Mouse (Mus musculus) ES-E14 (cell line): ENCODE data around the gene Spag17. TPM values are rescaled to one million over a fixed set of nuclear protein-coding genes. Genes with fewer than 3 reads are reported as not detected.

ENCODE experiments used
- DNase-seq: peaks from one replicate; pipeline ENCODE4 v3.0.0-alpha.2; 2013; ENCODE audit warnings: low read depth, low spot score
- H3K27ac ChIP-seq: 2 replicates; pipeline ENCODE4 v1.5.1; 2012; ENCODE audit warnings: low read depth, mild to moderate bottlenecking, low read length, moderate library complexity, mixed read lengths; ENCODE audit not compliant: poor library complexity, insufficient read depth, severe bottlenecking
- H3K36me3 ChIP-seq: 2 replicates; pipeline ENCODE4 v1.6.1; 2012; ENCODE audit warnings: mild to moderate bottlenecking, low read length, moderate library complexity, mixed read lengths; ENCODE audit not compliant: control insufficient read depth, poor library complexity, insufficient read depth, severe bottlenecking
- H3K4me1 ChIP-seq, 2 experiments: fragments of 150-350 bp in 1 of 2; sonication (generic) in 1 of 2; 2 replicates each; pipeline ENCODE4 v1.6.1; 2012; ENCODE audit warnings: low read length in 2 of 2, mild to moderate bottlenecking in 1 of 2, mixed read lengths in 1 of 2; ENCODE audit not compliant: control insufficient read depth in 2 of 2, insufficient read depth in 2 of 2, poor library complexity in 1 of 2
- H3K4me3 ChIP-seq, 2 experiments: fragments of 150-350 bp in 1 of 2; sonication (generic) in 1 of 2; 2 replicates each; pipeline ENCODE4 v1.5.1; 2012; ENCODE audit warnings: low read length in 2 of 2, low read depth in 1 of 2, mild to moderate bottlenecking in 1 of 2, mixed read lengths in 1 of 2; ENCODE audit not compliant: insufficient read depth in 1 of 2, poor library complexity in 1 of 2, severe bottlenecking in 1 of 2
- H3K9ac ChIP-seq: 2 replicates; pipeline ENCODE4 v1.6.1; 2012; ENCODE audit warnings: low read depth, mild to moderate bottlenecking, low read length, mixed read lengths; ENCODE audit not compliant: poor library complexity, insufficient read depth, severe bottlenecking
- H3K9me3 ChIP-seq: fragments of 150-350 bp; sonication (generic); 2 replicates; pipeline ENCODE4 v1.6.1; 2012; ENCODE audit warnings: low read depth, mild to moderate bottlenecking, low read length; ENCODE audit not compliant: control insufficient read depth, insufficient read depth
- CHD2 ChIP-seq: IDR thresholded peaks from 2 replicates; pipeline ENCODE4 v1.6.1; 2014; ENCODE audit warnings: mild to moderate bottlenecking, low read depth, low read length, inconsistent platforms
- HCFC1 ChIP-seq: IDR thresholded peaks from 2 replicates; pipeline ENCODE4 v1.6.1; 2012; ENCODE audit warnings: low read length, inconsistent platforms, borderline replicate concordance; ENCODE audit not compliant: insufficient read depth
- MAFK ChIP-seq: IDR thresholded peaks from 2 replicates; pipeline ENCODE4 v1.6.1; 2014; ENCODE audit warnings: mild to moderate bottlenecking, low read depth, low read length, inconsistent platforms; ENCODE audit not compliant: insufficient read depth
- ZC3H11A ChIP-seq: IDR thresholded peaks from 2 replicates; pipeline ENCODE4 v1.6.1; 2012; ENCODE audit warnings: low read depth, mild to moderate bottlenecking, inconsistent platforms, low read length, borderline replicate concordance
- ZNF384 ChIP-seq: IDR thresholded peaks from 2 replicates; pipeline ENCODE4 v1.6.1; 2012; ENCODE audit warnings: low read depth, low read length, inconsistent platforms
- in situ Hi-C, 2 experiments: fragments of 600-800 bp; cut with MboI; formaldehyde crosslinking; loops; one replicate each; pipeline ENCODE4 v1.15.1; 2025; ENCODE audit warnings: low sequenced_read_pairs in 2 of 2, inconsistent platforms in 1 of 2; ENCODE audit not compliant: unreplicated experiment in 2 of 2
- total RNA-seq: library from RNA; depleted of rRNA; stranded (reverse); fragments of 300-350 nt; gene quantifications from 2 replicates; pipeline ENCODE4 v1.2.3, GENCODE M21; 2012

The Spag17 gene
- total RNA-seq, 1 experiment, result 0.04 TPM

DNA sequence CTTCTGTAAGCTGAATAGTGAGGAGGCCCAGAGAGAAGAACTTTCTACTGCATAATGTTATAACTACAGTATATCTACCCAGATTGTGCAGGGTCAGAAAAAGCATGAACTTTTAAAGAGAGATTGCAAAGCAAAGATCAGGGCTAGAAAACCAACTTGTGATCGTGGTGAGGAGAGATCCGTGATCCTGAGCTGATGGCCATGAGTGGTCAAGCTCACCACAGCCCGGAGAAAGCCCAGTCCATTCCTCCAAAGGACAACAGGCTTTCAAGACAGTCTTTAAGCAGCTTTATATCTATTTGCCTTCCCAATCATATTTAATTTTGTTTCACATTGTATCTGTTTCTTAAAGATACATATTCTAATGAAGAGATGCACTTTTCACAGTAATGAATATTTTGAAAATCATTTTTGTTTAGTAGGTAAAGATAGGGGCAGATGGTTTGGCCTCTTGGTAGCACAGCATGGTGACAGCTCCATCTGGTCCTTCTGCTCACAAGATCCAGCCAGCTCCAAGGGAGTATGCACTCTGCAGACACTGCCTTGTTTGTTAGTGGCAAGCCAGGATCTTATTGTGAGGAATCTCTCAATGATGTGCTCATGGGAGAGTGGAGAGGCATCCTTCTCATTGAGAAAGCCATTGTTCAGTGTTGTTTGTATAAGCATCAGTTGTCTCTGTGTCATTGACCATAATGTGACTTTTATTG lies 217.3 kb downstream of the Spag17 start:
- DNase-seq, result no peak
- Histone ChIP-seq H3K9ac (no peak overlapping the region), H3K4me3 (no peak overlapping the region), H3K4me1 (no peaks in the 10 kb centered on the region), H3K27ac (no peak overlapping the region), H3K36me3 (no peaks in the 10 kb centered on the region), H3K9me3 (no peaks in the 10 kb centered on the region)
- in situ Hi-C loops, result no loop called here
- TF ChIP-seq HCFC1 (no peak), CHD2 (no peak), ZNF384 (no peak), ZC3H11A (no peak), MAFK (no peak)

DNA sequence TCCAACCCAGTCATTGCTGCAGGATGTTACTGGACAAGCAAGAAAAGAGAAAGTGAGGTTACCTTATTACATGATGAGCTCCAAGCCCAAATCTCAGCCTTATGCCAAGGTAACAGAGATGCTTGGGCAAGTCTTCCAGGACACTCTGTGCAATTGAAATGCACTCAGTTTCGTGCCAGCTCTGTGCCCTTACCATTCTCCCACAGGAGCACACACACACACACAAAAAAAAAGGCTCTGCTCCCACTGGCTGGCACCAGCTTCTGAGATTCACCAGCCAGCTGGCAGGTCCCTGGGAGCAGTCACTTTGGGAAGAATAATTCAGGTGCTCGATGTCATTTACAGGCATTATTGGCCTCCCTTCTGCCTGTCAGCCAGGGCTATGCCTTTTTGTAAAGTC lies 221.5 kb downstream of the Spag17 start:
- TF ChIP-seq CHD2 (no peak), ZC3H11A (no peak), ZNF384 (no peak), HCFC1 (no peak), MAFK (no peak)
- H3K9ac ChIP-seq, result no peak overlapping the region
- H3K36me3 ChIP-seq, result no peaks in the 10 kb centered on the region
- DNase-seq, result no peak
- H3K4me3 ChIP-seq, result no peak overlapping the region
- H3K9me3 ChIP-seq, result no peaks in the 10 kb centered on the region
- in situ Hi-C loops, result no loop called here
- no peak overlapping the region for H3K27ac ChIP-seq
- no peaks in the 10 kb centered on the region for H3K4me1 ChIP-seq

- Histone ChIP-seq H3K9ac (no peak overlapping the region), H3K27ac (no peak overlapping the region), H3K4me3 (no peak overlapping the region), H3K9me3 (no peaks in the 10 kb centered on the region), H3K36me3 (no peaks in the 10 kb centered on the region), H3K4me1 (no peaks in the 10 kb centered on the region)
- in situ Hi-C loops, result no loop called here
- TF ChIP-seq ZC3H11A (no peak), ZNF384 (no peak), CHD2 (no peak)
- DNase-seq, result no peak
Measured at GRCm38 (mm10) chr3:100118681-100119080, 233.5 kb downstream of the Spag17 start.

DNA sequence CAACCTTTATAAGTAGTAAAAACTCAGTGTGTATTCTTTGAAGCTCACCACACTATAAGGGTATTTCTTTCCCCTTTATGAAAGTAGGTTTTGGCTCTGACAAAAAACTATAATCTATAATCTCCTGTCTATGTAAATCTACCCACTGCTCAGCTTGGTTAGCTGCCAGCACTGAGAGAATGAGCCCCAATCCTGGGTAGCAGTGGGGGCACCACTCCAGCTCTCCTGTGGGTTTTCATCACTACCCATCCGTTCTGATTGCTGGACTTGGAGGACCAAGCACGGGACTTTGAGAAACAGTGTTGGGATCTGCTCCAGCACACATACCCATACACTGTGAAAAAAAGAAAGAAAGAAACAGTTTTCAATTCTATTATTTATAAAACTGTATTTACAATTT lies 236.8 kb downstream of the Spag17 start:
- in situ Hi-C loops, result no loop called here
- TF ChIP-seq ZC3H11A, result no peak
- no peak for TF ChIP-seq ZNF384
- H3K4me3 ChIP-seq, result no peak overlapping the region
- no peak for DNase-seq
- H3K36me3 ChIP-seq, result no peaks in the 10 kb centered on the region
- no peaks in the 10 kb centered on the region for H3K4me1 ChIP-seq
- no peak overlapping the region for H3K9ac ChIP-seq
- no peak overlapping the region for H3K27ac ChIP-seq
- no peaks in the 10 kb centered on the region for H3K9me3 ChIP-seq

GRCm38 (mm10) chr3:100122445-100122844 lies 237.2 kb downstream of the Spag17 start:
- H3K9me3 ChIP-seq, result no peaks in the 10 kb centered on the region
- no peak overlapping the region for H3K4me3 ChIP-seq
- H3K36me3 ChIP-seq, result no peaks in the 10 kb centered on the region
- in situ Hi-C loops, result no loop called here
- H3K9ac ChIP-seq, result no peak overlapping the region
- no peaks in the 10 kb centered on the region for H3K4me1 ChIP-seq
- DNase-seq, result no peak
- H3K27ac ChIP-seq, result no peak overlapping the region
- TF ChIP-seq CHD2, result no peak
- TF ChIP-seq HCFC1, result no peak
- no peak for TF ChIP-seq MAFK
- no peak for TF ChIP-seq ZC3H11A
- TF ChIP-seq ZNF384, result no peak
